Mouse (Mus musculus) cerebellum, postnatal 14 days (tissue): ENCODE measurements around the gene 4930404N11Rik.

Source experiments
- DNase-seq, 2 experiments: peaks; one replicate each; pipeline ENCODE4 v3.0.0; 2021; ENCODE audit warnings: mixed read lengths in 2 of 2

Gene 4930404N11Rik

DNA sequence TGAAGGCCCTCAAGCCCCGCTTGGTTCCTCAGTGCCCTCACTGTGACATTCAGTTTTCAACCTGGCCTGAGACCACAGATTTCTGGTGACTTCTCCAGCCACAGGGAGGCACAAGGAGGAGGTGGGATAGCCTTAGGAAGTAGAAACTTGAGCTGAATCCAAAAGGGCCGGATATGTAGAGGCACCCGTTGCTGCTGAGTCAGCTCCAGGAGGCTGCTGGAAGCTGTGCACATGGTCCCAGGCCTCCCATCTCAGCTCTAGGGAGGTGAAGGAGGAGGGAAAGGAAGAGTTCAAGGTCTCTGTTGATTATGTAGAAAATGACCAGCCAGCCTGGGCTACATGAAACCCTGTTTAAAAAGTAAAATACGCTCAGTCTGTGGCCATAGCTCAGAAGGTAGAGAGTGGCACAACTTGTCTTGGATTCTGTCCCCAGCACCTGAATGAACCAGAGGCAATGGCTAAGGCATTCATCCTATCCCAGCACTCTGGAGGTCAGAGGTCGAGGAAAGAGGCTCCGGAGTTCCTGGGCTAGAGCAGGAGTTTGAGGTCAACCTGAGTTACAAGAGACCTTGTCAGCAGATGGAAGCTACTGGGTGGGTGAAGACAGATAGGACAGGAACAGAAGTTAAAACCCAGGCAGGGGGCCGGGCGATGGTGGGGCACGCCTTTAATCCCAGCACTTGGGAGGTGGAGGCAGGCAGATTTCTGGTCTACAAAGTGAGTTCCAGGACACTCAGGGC is 10.7 kb downstream of the 4930404N11Rik start:
- no peak for DNase-seq

DNA sequence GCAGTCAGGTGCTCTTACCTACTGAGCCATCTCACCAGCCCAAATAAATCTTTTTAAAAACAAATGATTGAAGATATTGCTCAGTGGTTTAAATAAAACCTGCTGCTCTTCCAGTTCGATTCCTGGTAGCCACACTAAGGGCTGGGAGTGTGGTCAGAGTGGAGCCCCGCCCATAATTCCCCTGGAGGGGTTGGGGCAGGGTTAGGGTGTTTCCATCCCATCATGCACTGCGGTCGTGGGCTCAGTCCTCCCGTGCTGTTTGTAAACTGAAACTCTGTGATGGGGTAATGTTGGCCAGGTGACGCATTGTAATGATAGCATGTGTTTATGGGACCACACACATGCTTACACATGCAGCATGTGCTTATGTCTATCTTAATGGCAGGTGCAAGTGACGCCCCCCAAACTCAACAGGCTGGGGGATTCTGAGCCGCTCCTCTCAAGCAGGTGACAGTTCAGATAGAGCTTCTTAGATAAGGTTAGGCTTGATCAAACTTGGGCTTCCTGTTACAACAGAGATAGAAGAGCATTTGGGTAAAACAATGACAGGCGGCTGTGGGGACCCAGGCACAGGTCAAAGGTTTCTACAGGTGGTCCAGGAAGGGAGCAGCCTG is 13.8 kb downstream of the 4930404N11Rik start:
- DNase-seq: no peak

DNA sequence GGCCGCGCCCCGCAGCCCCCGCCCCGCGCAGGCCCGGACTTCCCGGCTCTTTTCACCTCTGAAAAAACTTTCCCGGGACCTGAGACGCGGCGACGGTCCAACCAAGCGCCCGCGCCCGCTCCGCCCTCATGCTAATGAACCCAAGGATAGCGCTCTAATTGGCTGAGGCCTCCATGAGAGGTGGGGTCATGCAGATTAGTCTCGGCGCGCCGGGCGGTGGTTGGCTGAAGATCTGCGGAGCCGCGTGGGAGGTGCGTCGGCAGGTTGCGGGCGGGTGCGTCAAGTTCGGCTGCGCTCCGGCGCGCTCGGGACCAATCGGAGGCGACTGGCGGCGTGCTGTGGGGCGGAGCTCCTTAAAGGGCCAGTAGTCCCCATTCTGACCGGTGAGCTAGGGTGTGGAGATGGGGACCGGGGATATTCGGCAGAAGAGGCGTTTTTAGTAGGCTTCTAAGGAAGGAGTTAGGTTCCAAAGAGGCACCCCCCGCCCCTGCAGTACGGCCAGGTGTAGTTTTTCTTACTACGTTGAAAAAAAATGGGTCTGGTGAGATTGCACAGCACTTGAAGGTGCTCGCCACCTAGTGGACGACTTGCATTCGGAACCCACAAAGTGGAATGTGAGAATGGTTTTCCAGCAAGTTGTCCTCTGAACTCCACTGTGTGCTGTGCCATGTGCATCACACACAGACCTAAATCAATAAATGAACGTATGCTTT is 15.1 kb downstream of the 4930404N11Rik start, which contains the start of gene Hmg20b:
Gene Hmg20b (minus strand): TSS at position 130 of the 713 bp plus-strand sequence.
- DNase-seq: peak; percentile 100

DNA sequence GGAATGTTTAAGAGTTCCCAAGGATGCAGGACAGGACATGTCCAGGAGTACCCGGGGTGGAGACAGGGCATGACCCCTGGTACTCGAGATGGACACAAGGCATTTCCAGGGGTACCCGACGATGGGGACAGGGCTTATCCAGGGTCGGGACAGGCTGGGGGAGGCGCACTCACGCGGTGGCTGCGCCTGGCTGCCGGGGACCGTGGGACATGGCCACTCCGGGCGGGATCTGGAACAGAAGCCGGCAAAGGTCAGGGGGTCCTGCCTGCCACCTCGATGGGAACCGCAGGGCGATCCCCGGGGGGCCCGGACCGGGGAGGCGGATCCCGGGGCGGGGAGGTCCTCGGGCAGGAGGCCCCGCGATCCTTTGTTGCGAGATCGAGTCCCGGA is 15.7 kb downstream of the 4930404N11Rik start:
- no peak for DNase-seq

DNA sequence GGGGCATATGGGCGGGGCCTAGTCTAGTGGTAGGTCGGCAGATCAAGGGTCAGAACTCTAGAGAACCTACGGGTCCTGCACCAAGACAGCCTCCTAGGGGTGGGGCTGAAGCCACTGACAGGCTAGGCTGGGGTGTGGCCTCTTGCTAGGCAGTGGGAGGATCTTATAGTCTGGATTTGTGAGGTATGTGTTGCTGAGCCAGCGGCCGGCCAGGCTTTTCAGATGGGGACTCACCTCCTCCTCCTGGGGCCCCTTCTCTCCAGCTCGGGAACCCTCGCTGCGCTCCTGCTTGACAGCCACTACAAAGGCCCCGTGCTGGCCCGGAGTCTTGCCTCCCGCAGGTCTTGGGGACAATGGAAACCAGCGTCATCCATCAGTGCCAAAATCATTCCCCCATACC is 16.5 kb downstream of the 4930404N11Rik start:
- no peak for DNase-seq

DNA sequence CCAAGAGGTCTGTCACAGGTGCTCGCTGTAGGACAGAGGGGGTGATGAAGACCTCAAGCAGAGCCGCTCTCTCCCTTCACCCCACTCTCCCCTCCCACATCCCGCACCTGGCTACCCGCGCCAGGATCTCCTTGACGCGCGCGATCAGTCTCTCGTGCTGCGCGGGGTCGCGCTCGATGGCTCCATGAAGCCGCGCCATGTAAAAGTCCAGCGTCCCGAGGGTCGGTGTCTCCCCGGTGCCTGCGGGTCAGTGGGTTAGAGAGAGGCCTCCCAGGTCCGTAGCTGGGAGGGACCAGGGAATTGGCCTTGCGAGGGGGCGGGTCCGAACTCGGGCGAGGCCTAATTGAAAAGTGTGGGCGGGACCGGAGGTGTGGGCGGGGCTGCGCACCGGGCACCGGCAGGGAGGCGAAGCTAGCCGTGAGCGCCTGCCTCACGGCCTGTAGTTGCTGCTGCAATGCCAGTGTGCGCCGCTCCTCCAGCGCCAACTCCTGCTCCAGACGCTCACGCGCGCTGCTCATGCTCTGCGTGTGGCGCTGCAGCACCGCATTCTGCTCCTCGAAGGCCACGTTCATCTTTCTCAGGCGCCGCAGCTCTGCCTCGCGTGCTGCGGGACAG is 19.1 kb downstream of the 4930404N11Rik start:
- no peak for DNase-seq

DNA sequence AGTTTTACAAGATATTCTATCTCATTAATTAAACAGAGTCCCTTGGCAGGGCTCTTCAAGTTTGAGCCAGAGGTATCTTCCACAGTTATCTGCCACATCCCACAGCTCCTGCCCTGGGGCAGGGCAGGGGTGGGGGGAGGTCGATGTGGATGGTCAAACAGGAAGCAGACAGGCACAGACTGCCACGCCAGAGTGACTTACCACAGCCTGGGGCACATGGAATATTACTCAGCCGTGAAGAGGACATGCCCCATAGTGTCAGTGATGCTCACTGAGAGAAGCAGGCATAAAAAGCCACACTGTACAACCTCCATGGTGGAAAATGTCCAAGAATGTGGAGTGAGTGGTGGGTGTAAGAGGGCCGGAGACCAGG is 20.5 kb downstream of the 4930404N11Rik start:
- DNase-seq: no peak

DNA sequence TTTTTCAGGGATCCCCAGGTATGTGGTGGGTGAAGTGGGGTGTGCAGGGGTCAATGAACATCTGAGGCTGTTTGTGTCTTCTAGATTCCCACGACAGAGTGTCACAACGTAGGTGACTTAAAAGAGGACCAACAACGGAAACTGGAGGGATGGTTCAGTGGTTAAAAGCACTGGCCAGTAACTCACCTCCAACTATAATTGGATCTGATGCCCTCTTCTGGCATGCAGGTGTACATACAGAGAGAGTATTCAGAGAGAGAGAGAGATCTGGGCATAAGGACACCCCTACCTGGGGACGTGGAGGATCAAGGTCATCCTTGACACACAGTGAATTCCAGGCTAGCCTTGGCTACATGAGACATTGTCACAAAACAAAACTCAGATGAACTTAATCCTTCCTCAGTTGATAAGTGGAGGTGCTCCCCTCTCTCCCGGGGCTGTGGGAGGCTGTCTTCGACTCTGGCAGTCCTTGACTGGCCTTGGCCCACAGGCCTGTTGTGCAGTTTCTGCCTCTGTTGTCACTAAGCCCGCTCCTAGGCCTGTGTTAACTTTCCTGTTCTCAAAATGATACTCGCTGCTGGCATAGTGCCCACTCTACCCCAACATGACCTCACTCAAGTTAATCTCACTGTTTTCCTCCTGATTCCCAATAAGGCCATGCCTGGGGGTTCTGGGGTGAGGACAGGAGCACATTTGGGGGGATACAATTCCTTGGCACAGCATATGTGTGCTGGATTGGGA is 21.0 kb downstream of the 4930404N11Rik start:
- DNase-seq: peak in 1 of 2 experiments; percentile 48

DNA sequence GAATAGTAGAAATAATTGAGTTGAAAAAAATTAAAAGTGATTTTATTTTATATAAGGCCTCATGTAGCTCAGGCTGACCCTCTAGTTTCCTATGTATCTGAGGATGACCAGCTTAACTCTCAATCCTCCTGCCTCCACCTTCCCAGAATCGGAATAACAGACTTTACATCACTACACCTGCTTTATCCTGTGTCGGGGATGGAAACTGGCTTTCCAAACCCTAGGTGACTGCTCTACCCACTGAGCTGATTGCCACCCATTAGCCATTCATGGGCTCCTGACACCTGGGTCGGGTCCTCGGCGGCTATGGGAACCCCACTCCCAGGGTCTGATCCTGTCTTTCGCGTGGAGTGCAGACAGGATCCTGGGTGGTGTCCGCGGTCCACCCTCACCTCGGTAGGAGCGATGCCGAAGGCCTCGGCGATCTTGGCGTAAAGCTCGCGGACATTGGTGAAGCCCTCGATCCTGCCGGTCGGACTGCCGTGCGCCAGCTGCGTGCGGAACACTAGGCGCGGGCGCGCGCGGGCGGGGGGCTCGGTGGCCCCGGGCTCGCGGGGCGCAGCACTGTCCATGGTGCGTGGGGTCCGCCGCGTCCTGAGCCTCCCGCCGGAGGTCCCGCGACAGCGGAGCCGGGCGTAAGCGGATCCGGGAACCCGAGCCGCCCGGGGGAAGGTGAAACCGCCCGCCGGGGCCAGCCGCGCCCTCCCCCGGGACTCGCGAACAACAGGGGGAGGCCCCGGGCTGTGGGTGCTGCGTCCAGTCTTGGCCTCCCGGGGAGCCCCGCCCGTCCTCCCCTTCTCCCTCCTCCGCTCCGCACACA is 22.7 kb downstream of the 4930404N11Rik start, which contains the start of gene Gipc3:
Gene Gipc3 (minus strand): TSS at position 581 of the 820 bp plus-strand sequence.
- no peak for DNase-seq

DNA sequence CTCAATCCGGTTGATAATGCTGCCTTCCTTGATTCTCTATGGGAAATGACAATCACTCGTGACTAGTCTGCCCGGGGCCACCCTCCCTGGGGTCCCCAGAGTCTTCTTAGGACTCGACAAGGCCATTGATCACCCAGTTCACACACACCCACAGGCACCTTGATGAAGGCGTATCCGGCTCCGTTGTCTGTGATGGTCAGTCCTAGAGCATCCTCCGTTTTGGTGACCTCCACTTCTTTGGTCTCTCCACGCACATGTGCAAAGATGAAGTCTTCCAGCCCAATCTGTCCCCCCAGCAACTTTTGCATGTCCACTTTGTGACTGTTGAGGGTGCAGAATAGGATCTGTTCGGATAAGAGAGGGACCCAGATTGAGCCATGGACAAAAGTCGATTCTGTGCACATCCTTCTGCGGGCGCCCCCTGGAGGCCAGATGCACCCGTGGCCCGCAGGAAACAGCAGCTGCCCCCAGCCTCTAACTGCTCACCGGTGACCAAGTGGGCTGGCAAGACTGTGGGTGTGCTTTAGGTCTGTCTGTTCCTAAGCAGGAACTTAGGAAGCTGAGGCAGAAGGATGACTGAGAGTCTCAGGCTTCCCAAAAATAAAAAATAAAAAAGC is 24.2 kb downstream of the 4930404N11Rik start:
- DNase-seq: peak; percentile 77 to 86

DNA sequence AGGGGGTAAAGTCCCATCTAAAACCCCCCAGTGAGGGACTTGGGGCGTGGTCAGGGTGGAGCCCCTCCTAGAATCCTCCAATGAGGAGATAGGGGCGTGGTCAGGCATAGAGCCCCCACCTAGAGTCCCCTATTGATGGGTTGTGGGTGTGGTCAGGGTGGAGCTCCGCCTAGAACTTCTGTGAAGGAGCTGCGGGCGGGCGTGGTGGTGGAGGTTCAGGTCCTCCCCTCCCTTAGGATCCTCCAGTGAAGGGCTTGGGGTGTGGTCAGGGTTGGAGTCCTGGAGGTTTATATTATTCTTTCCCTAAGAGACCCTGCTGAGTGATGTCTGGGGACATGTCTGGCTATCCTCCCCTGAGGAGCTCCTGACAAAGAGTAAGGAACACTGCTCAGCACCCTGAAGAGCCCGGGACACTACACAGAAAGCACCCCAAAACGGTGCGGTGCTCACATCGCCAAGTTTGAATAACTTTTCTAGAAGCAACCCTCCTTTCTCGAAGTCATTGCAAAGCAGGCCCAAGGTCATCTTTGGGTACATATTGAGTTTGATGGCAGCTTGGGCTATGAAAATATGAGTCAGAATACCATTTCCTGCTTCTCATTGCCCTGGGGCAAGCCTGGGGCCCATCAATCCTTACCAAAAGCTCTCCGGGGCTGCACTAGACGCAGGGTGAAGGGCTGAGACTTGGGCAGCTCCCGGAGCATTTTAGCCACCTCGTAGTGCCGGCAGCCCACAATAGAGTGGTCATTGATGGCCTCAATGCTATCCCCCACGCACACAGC is 24.9 kb downstream of the 4930404N11Rik start:
- DNase-seq: no peak

DNA sequence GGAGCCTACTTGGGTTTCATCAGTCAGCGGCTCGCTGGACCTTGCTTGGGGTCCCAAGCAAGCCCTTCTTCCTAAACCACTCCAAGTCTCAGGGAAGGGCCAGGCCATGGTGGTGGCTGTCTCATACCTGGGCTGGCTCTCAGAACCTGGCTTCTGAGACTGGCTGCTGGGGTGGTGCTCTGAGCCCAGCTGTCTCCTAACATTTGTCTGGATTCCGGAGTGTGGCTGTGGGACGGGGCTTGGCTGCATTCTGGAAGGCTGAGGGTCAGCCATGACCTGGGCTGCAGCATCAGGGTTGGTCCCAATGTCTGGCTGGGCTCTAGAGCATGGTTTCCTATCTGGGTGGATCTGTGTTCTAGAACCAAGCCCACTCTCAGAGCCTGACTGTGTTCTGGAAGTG is 29.1 kb downstream of the 4930404N11Rik start:
- no peak for DNase-seq

DNA sequence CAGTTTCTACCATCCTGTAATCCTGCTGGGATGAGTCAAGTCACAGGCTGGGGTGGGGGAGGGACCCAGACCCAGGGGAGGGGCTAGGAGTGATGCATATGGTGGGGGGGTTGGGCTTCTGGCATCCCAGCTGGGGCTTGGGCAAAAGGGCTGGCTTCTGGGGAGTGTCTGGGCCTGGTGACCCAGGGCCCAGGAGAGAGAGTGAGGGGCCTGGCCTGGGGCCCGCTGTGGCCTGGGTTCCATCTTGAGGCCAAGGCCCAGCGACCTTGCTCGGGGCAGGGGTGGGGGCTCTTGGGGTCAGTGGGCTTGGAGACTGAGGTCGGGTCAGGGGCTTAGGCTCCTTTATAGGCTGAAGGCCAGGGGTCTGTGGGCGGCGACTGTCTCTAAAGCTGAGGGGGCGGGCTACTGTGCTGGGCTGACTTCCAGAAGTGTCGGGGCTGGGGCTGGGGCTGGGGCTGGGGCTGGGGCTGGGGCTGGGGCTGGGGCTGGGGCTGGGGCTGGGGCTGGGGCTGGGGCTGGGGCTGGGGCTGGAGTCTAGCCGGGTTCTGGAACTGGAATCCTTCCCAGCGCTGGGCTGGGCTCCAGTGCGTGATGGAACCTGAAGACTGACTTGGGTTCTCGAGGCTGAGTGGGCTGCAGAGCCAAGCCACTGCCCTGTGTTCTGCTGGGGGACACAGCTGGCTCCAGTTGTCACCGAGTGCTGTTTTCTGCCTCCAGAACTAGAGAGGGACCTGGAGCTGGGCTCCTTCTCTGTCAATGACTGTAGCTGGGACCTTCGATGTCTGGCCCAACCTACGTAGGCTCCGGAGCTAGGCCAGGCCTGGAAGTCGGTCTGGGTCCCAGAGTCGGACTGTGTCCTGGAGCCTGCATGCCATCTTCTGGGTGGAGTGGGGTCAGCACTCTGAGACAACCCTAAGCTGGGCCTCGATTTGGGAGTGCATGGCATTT is 29.9 kb downstream of the 4930404N11Rik start:
- DNase-seq: peak in 1 of 2 experiments; percentile 53

DNA sequence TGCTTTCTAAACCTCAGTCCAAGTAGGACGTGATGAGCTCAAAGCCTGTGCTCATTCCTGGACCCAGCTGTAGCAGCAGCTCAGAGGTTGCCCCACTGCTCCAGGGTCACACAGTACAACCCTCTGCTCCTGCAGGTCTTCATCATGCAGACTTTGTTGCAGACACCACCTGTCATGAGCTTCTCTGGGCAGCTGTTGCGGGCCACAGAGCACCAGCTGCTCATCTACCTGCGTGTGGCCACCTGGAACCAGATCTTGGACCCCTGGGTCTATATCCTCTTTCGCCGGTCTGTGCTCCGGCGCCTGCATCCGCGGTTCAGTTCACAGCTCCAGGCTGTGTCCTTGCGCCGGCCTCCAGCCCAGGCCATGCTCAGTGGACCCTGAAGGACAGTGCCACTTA is 31.3 kb downstream of the 4930404N11Rik start:
- DNase-seq: no peak

DNA sequence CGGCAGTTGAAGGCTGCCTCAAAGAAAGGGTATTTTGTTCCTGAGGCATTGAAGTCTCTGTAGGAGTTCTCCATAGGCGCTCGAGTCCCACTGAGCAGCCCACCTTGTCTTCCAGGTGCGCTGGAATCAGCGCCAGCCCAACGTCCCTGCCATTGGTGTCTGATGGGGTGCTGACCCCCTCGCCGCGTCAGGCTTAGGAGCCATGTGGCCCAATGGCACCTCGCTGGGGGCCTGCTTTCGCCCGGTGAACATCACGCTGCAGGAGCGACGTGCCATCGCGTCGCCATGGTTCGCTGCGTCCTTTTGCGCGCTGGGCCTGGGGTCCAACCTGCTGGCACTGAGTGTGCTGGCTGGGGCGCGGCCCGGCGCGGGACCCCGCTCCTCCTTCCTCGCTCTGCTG is 33.3 kb downstream of the 4930404N11Rik start:
- DNase-seq: no peak

DNA sequence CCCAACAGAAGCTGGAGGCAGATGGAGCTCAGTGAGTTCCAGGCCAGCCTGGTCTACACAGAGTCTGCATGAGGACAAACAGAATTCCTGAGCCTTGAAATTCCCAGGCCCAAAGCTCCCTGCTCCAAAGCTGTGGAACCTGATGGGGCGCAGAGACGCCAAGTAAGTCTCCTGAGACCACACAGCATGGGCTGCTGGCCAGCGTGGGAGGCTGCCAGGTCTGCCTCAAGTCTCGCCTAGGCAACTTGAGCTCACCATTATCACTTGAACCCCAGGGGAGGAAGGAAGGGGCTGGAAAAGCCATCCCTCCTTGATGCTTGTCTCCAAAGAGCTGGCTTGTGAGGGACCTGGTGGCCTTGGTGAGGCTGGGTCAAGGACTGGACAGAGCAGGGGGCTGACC is 35.6 kb downstream of the 4930404N11Rik start:
- DNase-seq: no peak

DNA sequence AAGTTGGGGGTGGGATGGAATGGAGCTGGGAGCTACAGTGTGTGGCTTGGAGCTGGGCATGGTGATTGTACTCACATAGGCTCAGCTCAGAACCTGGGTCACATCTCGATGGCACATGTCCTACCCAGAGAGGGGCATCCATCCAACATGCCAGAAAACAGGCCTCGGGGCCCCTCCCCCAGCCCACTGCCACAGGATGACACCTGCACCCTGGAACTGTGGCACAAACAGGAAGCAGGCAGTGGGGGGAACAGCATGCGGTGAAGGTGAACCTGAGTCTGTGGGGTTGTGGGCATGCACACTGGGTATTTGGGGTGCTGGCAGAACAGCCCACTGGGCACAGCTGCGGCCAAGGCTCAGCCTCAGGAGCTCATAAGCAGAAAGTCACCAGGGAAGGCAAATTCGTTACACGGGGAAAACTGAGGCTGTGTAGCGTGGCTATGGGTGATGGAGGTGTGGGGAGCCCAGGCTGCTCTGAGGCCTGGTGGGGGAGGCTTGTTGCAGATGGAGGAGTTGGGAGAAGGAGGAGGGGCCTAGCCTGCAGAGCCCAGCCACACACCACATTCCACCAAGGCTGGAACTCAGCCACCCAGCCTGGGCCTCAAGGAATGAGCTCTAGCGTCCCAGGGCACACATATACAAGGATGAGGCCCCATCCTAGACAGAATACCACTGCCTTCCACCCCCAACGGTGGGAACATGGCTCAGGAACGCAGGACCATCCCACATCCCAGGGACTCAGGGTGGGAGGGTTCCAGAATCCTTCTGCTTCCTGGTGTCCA is 36.2 kb downstream of the 4930404N11Rik start:
- DNase-seq: no peak

DNA sequence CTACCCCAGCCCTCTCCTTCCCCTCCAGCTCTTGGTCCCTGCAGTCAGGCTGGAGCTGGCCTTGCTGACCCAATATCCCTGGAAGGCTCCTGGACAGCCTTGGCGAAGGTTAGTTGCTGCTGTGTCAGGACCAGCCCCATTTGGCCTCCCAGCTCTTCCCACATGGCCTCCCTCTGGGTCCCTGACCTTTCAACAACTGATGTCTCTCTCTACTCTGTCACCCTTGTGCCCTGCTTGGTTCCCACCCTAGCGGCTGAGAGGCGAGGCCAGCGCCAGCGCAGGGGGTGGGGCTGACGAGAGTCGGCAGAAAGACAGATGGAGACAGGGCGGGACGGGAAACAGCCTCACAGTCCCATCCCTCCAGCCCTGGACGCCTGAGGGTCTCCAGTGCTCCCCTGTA is 37.2 kb downstream of the 4930404N11Rik start, which contains the start of gene Tbxa2r:
Gene Tbxa2r (plus strand): TSS at position 346 of the 400 bp plus-strand sequence.
- no peak for DNase-seq
